8 mouse cellular contexts compared by ENCODE assay signal in the genomic region with DNA sequence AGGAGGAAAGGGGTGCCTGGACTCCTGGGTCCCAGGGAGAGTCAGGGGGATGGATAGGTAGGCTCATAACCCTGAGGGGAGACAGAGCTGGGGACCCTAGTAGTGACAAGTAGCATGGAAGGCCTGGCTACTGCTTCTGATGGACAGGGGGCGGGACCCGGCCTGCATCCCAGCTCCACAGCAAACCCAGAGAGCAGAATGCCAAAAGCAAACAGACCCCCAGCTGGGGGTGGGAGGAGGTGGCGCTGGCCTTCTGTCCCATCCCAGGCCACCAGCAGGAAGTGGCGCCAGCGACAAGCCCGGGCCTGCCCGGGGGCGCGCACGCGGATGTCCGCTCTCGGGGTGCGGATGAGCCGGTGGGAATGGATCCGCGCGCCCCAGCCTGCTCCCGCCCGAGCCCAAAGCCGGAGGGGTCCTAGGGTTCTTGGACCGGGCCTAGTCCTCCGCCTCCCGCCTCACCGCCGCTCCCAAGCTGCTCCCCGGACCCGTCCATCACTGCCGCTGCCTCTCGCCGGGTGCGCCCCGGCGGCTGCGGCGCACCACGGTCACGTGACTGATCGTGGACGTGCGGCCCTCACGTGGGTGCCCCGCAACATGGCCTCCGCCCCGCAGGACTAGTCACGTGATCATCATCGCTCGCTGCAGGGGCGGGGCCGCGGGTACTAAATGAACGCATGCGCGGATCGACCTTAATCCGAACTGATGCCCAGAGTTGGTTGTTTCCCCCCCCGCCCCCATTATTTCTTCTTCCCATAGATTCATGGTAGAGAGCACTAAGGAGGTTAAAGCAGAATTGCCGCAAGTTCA. TPM values are rescaled to one million over a fixed set of nuclear protein-coding genes. Genes with fewer than 3 reads are reported as not detected.
DNase-seq lines count a peak whose midpoint lies in the region; ATAC-seq and TF ChIP-seq lines count a peak whose summit lies in the region.

A gene (minus strand): TSS at position 616 of the 807 bp plus-strand sequence.

- H3K9ac ChIP-seq in forebrain, embryonic 15.5 days (replicated peaks), result peak within 1 kb of the TSS; percentile 88

- no peaks in the 10 kb centered on the region for H3K27me3 ChIP-seq in forebrain, embryonic 15.5 days

- intact Hi-C loops in heart, postnatal 25 days (cut with DNase I), result no loop called here

- WGBS in forebrain, embryonic 15.5 days, result under 1% methylated on average over 57 of the region's 58 CpGs
- under 1% methylated on average over 58 of the region's 58 CpGs for WGBS in lung, adult 2 months

- TF ChIP-seq CTCF in lung, adult 2 months (IDR thresholded peaks at IDR 0.05; ENCODE audit: insufficient read depth, low read length), result no peak

- peak; percentile 78; the same call in 1 of the 2 replicates for TF ChIP-seq POLR2A in lung, adult 2 months (IDR thresholded peaks at IDR 0.05; ENCODE audit: borderline replicate concordance, extremely low read depth, low read depth, low read length)

- H3K4me3 ChIP-seq in forebrain, embryonic 15.5 days, result peak within 1 kb of the TSS; percentile 84
- H3K4me3 ChIP-seq in lung, adult 2 months (replicated peaks; ENCODE audit: extremely low read depth, low read depth, low read length), result peak within 1 kb of the TSS; percentile 78

- H3K9me3 ChIP-seq in forebrain, embryonic 15.5 days, result no peaks in the 10 kb centered on the region

- ATAC-seq in forebrain, embryonic 15.5 days (replicated peaks), result peak; percentile 82
- peak; percentile 73 for ATAC-seq in neutrophil, adult 5-6 weeks (ENCODE audit: extremely low read depth, insufficient number of reproducible peaks, low FRiP score, poor library complexity, severe bottlenecking)

- peak within 1 kb of the TSS; percentile 67 for H3K4me2 ChIP-seq in forebrain, embryonic 15.5 days (replicated peaks)

- peak within 1 kb of the TSS; percentile 71 for H3K27ac ChIP-seq in forebrain, embryonic 15.5 days (replicated peaks)

- DNase-seq in ES-CJ7 (ENCODE audit: low read depth, low spot score), result peak; percentile 97
- DNase-seq in cerebellum, adult 11 months, result peak; percentile 98
- DNase-seq in heart, postnatal 25 days (ENCODE audit: low spot score), result peak; percentile 91
- DNase-seq in layer of hippocampus, adult 18-20 months (ENCODE audit: low spot score in 2 of 2), result peak; percentile 93 to 98
- DNase-seq in lung, adult 2 months, result peak; percentile 90
- DNase-seq in thymus, adult 18-20 months, result peak; percentile 81 to 86

- peaks cover 25% of the 10 kb centered on the region for H3K4me1 ChIP-seq in forebrain, embryonic 15.5 days
- peaks cover 7% of the 10 kb centered on the region for H3K4me1 ChIP-seq in lung, adult 2 months (ENCODE audit: control insufficient read depth, insufficient read depth, low read length)

- H3K36me3 ChIP-seq in forebrain, embryonic 15.5 days, result peaks cover 29% of the 10 kb centered on the region

RNA-seq across cellular contexts. Expression of the gene that starts here (rescaled TPM):
- polyA plus RNA-seq in forebrain, embryonic 15.5 days (2015; fragmentation: Nextera tagmentation; extraction: Ambion mirVana), result 288 and 289 TPM in 2 replicates
- 10 to 100 TPM; 24.7 to 26.7 TPM for total RNA-seq in heart, postnatal 25 days (2021)
- 10 to 100 TPM; 68.5 to 68.9 TPM for total RNA-seq in layer of hippocampus, adult 18-20 months (2021)
- 117 and 128 TPM in 2 replicates for polyA plus RNA-seq in lung, adult 2 months (2012; rRNA removed)
- 31.1 and 37.9 TPM in 2 replicates for total RNA-seq in neutrophil, adult 5-6 weeks (2017)

Comparison
In these comparisons a context has a peak if more than half of its experiments do, and no peak if none do; other contexts are left out.
1. Peak in every context shown above with its lines: DNase-seq, ATAC-seq, H3K4me3 ChIP-seq and H3K27ac ChIP-seq.